Mouse (Mus musculus) thymus, postnatal 25 days (tissue): Measurements from ENCODE around the gene Iqcd.

Source experiments
- DNase-seq: peaks from one replicate; pipeline ENCODE4 v3.0.0; 2022

Gene Iqcd

DNA sequence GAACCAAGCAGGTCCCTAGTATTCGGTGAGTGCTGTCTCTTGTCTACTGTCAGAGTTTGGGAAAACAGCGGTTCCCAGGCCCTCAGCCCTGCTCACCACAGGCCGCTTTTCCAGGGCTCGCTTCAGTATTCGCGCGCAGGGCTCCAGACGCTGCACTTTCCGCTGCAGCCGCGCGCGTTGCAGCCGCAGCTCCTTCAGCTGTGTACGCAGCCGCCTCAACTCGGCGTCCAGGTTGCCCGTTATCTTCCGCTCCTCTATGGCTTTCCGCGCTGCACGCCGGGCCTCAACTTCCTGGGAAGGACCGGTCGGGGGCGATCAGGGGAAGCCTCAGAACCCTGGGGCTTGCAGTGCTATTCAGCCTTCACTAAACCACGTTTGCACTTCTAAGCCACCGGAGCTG lies 42.3 kb downstream of the Iqcd start:
- DNase-seq: peak; percentile 71

DNA sequence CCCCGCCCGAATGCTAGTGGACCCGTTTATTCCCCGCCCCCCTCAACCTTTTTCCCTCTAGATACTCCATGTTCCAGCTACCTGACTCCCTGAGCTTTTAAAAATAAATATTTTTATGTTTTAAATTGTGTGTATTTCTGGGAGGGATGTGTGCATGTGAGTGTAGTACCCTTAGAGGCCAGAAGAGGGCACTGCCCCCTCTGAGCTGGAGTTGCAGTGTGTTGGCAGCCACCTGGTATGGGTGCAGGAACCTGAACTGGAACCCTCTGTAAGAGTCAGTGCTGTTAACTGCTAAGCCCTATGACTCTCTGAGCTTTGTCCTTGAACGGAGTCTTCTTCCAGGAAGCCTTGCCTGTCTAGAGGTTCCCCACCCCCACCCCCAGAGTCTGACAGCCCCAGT lies 43.1 kb downstream of the Iqcd start:
- DNase-seq: no peak

GRCm38 (mm10) chr5:120634131-120634530 lies 45.3 kb downstream of the Iqcd start, which contains the start of gene Cfap73:
TSS of gene Cfap73 (minus strand) at chr5:120634235.
- no peak for DNase-seq

DNA sequence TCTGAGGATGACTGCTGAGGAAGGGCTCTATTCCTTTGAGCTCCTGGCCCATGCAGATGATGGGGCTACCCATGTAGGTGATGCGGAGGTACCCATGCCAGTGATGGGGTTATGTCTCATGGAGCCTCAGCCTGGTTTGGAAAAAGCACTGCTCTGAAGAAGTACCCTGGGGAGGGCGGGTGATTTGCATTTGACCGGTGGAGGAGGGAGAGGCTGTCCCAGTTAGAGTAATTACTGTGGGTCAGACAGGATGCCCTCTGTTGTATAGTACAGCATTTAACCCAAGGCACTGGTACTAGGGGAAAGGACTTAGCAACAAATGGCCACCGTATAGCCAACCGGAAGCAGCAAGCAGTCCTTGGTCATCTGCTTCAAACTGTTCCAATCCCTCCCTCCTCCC lies 46.0 kb downstream of the Iqcd start:
- DNase-seq: no peak

- DNase-seq: no peak
These were observed 46.8 kb downstream of the Iqcd start for GRCm38 (mm10) chr5:120635633-120636032.

GRCm38 (mm10) chr5:120640094-120640493 lies 51.3 kb downstream of the Iqcd start:
- no peak for DNase-seq

DNA sequence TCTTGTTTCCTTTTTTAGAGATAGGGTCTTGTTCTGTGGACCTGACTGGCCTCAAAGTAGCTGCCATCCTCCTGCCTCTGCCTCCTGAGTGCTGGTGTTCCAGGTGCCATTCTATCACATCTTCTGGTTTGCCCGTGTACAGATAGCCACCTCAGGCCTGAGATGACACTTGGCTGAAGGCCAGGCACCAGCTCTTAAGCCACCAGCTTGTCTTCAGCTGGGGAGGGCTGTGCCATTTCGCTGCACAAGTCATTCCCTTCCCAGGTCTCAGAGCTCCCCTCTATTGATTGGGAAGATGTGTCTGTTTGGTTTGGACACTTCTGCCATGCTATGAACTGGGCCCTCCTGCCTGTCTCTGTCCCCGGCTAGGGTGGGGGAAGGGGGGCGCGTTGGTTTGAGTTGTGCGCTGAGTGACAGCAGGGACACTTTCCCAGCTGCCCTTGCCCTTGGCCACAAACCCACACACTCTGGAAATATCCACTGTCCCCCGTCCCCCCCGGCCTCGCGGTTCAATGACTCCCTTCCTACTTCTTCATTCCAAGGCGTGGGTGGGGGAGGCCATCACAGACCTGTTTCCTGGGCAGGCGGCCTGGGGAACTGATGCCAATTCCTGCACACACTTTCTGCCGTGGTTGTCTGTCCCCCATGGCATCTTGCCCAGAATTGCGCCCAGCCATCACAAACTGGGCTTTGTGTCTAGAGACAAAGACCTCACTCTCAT lies 54.7 kb downstream of the Iqcd start:
- DNase-seq: no peak

GRCm38 (mm10) chr5:120644227-120644626 lies 55.4 kb downstream of the Iqcd start:
- DNase-seq: no peak

DNA sequence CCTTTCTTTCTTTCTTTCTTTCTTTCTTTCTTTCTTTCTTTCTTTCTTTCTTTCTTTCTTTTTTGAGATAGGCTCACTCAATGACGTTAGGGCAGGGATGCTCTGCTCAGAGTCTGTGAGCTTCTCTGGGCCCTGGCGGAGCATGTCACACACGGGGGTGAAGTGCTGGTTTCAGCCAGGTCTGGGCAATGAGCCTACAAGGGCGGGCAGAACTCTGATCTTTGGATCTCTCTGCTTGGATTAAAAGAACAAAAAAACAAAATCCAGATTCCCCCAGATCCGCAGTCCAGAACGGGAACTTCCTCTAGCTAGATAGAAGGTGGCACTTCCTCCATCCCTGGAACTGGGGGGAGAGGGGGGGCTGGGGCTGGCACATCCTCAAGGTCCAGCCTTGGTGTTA lies 57.0 kb downstream of the Iqcd start:
- no peak for DNase-seq

DNA sequence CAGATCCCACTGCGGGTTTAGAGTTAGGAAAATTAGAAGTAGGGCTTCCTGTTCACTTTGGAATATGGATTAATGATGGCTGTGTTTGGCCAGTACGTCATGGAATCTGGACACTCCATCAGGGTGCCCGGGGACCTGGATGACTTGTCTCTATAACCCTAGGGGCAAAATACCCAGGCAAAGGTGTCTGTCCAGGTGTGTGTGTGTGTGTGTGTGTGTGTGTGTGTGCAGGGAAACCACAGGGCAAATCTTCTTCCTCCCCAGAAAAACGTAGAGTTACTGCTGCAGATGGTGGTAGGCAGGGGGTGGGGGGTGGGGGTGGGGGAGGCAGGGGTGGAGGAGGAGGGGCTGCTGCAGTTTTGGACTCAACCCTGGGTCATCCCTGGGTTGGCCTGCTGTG lies 58.5 kb downstream of the Iqcd start:
- DNase-seq: peak; percentile 38

DNA sequence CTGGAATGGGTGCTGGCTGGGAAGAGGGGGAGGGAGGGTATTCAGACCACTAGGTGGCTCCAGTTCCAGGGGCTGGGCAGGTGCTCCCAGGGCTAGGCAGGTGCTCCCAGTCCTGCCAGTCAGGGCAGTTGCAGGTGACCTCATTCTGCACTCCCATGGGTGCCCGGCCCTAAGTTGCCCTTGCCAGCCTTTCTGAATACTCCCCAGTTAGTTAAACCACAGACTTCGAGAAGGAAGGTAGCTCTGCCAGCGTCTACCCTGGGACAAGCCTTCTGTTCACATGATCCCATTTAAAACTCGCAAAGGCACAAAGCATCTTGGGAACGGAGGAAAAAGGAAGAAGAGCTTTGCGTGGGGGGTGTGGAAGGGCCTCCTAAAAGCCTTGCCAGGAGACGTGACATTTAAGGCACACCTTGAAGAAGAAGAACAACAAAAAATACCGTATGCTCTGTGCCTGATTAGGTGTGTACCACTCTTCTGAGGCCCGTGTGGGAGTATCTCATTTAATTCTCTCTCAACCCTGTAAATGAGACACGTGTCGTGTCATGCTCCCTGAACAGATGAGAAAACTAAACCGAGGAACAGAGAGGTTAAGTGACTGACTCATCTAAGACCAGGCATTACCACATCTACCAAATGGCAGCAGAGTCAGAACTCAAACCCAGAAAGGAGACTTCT lies 59.1 kb downstream of the Iqcd start:
- peak; percentile 55 for DNase-seq

- peak; percentile 95 for DNase-seq
These were observed 60.0 kb downstream of the Iqcd start, which contains the start of gene Rasal1 for GRCm38 (mm10) chr5:120648569-120649373. TSS of gene Rasal1 (plus strand) at chr5:120648812.

DNA sequence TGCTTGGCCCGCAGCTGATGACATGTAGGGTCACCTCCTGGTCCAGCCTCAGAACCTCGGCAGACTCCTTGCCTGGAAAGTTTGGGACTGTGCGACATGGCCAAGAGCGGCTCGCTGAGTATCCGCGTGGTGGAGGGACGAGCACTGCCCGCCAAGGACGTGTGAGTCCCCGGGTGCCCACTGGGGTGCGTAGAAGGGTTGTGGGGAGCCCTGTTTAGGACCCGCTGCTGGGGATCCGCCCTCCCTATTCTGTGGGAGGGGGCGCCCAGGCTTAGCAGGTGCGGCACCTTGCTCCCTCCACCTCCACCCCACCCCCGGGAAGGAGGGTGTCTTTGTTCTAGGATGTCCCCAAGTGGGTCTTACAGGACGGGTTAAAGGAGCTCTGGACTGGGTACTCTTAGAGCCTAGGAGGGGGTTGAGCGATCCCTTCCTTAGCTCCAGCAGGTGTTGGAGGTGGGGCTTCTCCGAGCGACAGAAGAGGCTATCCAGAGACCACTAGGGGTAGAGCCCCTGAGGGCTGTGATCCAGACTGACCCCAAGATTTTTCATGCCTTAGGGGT lies 60.6 kb downstream of the Iqcd start:
- DNase-seq: peak; percentile 61

DNA sequence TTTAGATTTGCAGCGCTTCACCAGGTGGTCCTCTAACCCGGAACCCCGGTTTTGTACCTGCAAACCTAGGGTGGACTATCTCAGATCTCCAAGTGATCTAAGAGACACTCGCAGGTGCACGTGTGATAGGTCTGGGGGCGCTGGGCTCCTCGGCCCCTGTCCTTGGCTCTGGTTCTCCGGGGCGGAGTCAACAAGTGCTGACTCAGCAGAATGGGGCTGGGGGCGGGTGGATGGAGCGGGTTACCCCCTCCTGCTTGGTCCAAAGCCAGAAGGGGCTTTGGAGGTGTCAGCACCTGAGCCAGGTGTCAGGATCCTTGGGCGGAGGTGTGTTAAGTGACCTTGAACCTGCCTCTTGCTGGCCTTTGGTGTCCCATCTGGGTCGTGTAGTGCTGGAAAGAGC lies 61.1 kb downstream of the Iqcd start:
- no peak for DNase-seq

- no peak for DNase-seq
These were observed 62.4 kb downstream of the Iqcd start for GRCm38 (mm10) chr5:120651230-120651629.

- no peak for DNase-seq
These were observed 64.3 kb downstream of the Iqcd start for GRCm38 (mm10) chr5:120652915-120653701.

DNA sequence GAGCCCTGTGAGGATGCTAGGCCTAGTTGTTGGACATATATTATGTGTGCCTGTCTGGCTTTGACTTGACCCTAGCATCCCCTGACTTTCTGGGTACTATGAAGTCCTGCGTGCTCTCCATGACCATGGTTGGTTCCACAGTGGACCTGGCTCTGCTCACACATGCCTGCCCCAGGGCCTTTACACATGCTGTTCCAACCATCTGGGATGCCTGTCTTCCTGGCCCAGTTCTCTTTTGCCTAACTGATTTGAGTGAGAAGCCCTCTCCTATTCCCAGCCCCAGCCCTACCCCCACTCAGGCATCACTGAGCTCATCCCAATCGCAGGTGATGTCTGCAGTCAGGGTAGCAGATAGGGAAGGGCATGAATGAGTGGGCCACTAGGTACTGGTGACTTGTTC lies 65.1 kb downstream of the Iqcd start:
- no peak for DNase-seq

DNA sequence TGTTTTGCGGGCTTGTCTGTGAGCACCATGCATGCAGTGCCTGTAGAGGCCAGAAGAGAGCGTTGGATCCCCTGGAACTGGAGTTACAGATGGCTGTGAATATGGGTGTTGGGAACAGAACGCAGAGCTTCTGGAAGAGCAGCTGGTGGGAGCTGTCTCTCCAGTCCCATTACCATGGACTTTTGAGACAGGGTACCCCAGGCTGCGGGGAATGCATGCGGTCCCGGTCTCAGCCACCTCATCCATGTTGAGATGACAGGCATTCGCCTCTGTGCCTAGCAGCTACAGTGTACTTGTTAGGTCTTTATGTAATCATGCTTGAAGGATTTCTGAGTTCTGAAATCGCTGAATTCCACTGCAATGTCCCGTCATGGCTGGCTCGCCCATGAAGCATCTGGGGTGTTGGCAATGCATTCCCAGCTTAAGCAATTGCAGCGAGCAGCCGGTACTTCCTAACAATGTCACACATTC lies 67.5 kb downstream of the Iqcd start:
- DNase-seq: no peak
